Mouse (Mus musculus) C2C12 (cell line): Measurements from ENCODE around the gene Osmr.
A peak's percentile ranks its signal among the peaks of the same experiment; 100 is the strongest.

Experiments
- CEBPB ChIP-seq: IDR thresholded peaks from one replicate; pipeline ENCODE4 v1.6.1; 2011; ENCODE audit warnings: low read depth, mild to moderate bottlenecking, control low read depth, moderate library complexity
- CTCF ChIP-seq: IDR thresholded peaks from one replicate; pipeline ENCODE4 v1.5.1; 2011; ENCODE audit not compliant: control insufficient read depth, insufficient read depth, insufficient read length
- FOSL1 ChIP-seq: IDR thresholded peaks from one replicate; pipeline ENCODE4 v1.8.0; 2011; ENCODE audit warnings: mild to moderate bottlenecking, low read length; ENCODE audit not compliant: poor library complexity, insufficient read depth, severe bottlenecking
- MAX ChIP-seq: IDR thresholded peaks from one replicate; pipeline ENCODE4 v1.6.1; 2011; ENCODE audit warnings: mild to moderate bottlenecking, control low read depth
- MYOD1 ChIP-seq: IDR thresholded peaks from one replicate; pipeline ENCODE4 v1.6.1; 2011; ENCODE audit warnings: low read depth; ENCODE audit not compliant: control insufficient read depth, insufficient read length
- MYOG ChIP-seq: IDR thresholded peaks from one replicate; pipeline ENCODE4 v1.6.1; 2011; ENCODE audit not compliant: control insufficient read depth, insufficient read length; ENCODE audit errors: extremely low read depth
- USF1 ChIP-seq: IDR thresholded peaks from one replicate; pipeline ENCODE4 v1.6.1; 2011; ENCODE audit warnings: low read depth, mild to moderate bottlenecking, control low read depth, moderate library complexity

DNA sequence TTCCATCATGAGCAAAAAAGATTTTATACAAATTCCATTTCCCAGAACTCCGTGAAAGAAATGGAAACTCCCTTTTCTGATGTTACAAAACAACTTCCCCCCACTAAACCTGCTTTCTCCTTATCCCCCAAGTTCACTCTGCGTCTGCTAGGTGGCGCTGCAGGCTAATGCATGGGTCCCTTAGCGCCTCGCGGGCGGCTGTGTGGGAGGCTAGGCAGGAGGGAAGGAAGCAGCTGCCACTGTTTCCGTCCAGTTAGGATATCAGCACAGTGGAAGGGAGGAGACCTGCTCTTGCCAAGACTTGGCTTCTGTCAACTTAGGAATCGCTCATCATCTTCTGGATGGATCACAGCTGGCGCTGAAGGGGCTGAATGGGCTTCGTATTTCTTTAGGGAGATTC is 34.9 kb upstream of the Osmr start:
- TF ChIP-seq MYOG (no peak), CTCF (peak; percentile 96), FOSL1 (no peak), MYOD1 (peak; percentile 87), MAX (peak; percentile 79), USF1 (no peak), CEBPB (no peak)
